Mouse (Mus musculus) ES-E14 (cell line): ENCODE data around the gene Rag1. TPM values are rescaled to one million over a fixed set of nuclear protein-coding genes. Genes with fewer than 3 reads are reported as not detected.

ENCODE experiments used
- DNase-seq: peaks from one replicate; pipeline ENCODE4 v3.0.0-alpha.2; 2013; ENCODE audit warnings: low read depth, low spot score
- H3K27ac ChIP-seq: 2 replicates; pipeline ENCODE4 v1.5.1; 2012; ENCODE audit warnings: low read depth, mild to moderate bottlenecking, low read length, moderate library complexity, mixed read lengths; ENCODE audit not compliant: poor library complexity, insufficient read depth, severe bottlenecking
- H3K36me3 ChIP-seq: 2 replicates; pipeline ENCODE4 v1.6.1; 2012; ENCODE audit warnings: mild to moderate bottlenecking, low read length, moderate library complexity, mixed read lengths; ENCODE audit not compliant: control insufficient read depth, poor library complexity, insufficient read depth, severe bottlenecking
- H3K4me1 ChIP-seq, 2 experiments: fragments of 150-350 bp in 1 of 2; sonication (generic) in 1 of 2; 2 replicates each; pipeline ENCODE4 v1.6.1; 2012; ENCODE audit warnings: low read length in 2 of 2, mild to moderate bottlenecking in 1 of 2, mixed read lengths in 1 of 2; ENCODE audit not compliant: control insufficient read depth in 2 of 2, insufficient read depth in 2 of 2, poor library complexity in 1 of 2
- H3K4me3 ChIP-seq, 2 experiments: fragments of 150-350 bp in 1 of 2; sonication (generic) in 1 of 2; 2 replicates each; pipeline ENCODE4 v1.5.1; 2012; ENCODE audit warnings: low read length in 2 of 2, low read depth in 1 of 2, mild to moderate bottlenecking in 1 of 2, mixed read lengths in 1 of 2; ENCODE audit not compliant: insufficient read depth in 1 of 2, poor library complexity in 1 of 2, severe bottlenecking in 1 of 2
- H3K9ac ChIP-seq: 2 replicates; pipeline ENCODE4 v1.6.1; 2012; ENCODE audit warnings: low read depth, mild to moderate bottlenecking, low read length, mixed read lengths; ENCODE audit not compliant: poor library complexity, insufficient read depth, severe bottlenecking
- H3K9me3 ChIP-seq: fragments of 150-350 bp; sonication (generic); 2 replicates; pipeline ENCODE4 v1.6.1; 2012; ENCODE audit warnings: low read depth, mild to moderate bottlenecking, low read length; ENCODE audit not compliant: control insufficient read depth, insufficient read depth
- CHD2 ChIP-seq: IDR thresholded peaks from 2 replicates; pipeline ENCODE4 v1.6.1; 2014; ENCODE audit warnings: mild to moderate bottlenecking, low read depth, low read length, inconsistent platforms
- HCFC1 ChIP-seq: IDR thresholded peaks from 2 replicates; pipeline ENCODE4 v1.6.1; 2012; ENCODE audit warnings: low read length, inconsistent platforms, borderline replicate concordance; ENCODE audit not compliant: insufficient read depth
- MAFK ChIP-seq: IDR thresholded peaks from 2 replicates; pipeline ENCODE4 v1.6.1; 2014; ENCODE audit warnings: mild to moderate bottlenecking, low read depth, low read length, inconsistent platforms; ENCODE audit not compliant: insufficient read depth
- ZC3H11A ChIP-seq: IDR thresholded peaks from 2 replicates; pipeline ENCODE4 v1.6.1; 2012; ENCODE audit warnings: low read depth, mild to moderate bottlenecking, inconsistent platforms, low read length, borderline replicate concordance
- ZNF384 ChIP-seq: IDR thresholded peaks from 2 replicates; pipeline ENCODE4 v1.6.1; 2012; ENCODE audit warnings: low read depth, low read length, inconsistent platforms
- in situ Hi-C, 2 experiments: fragments of 600-800 bp; cut with MboI; formaldehyde crosslinking; loops; one replicate each; pipeline ENCODE4 v1.15.1; 2025; ENCODE audit warnings: low sequenced_read_pairs in 2 of 2, inconsistent platforms in 1 of 2; ENCODE audit not compliant: unreplicated experiment in 2 of 2
- total RNA-seq: library from RNA; depleted of rRNA; stranded (reverse); fragments of 300-350 nt; gene quantifications from 2 replicates; pipeline ENCODE4 v1.2.3, GENCODE M21; 2012

Gene Rag1
- total RNA-seq, 1 experiment = not detected

GRCm38 (mm10) chr2:101665058-101665702 lies 15.9 kb upstream of the Rag1 start:
- H3K4me1 ChIP-seq = peaks cover 2 to 9% of the 10 kb centered on the region in 2 experiments; a peak in 2 of 4 replicates
- TF ChIP-seq ZNF384 (no peak), HCFC1 (no peak), ZC3H11A (peak; percentile 67; the same call in 1 of the 2 replicates), MAFK (no peak), CHD2 (no peak)
- DNase-seq = peak; percentile 69
- H3K36me3 ChIP-seq = no peaks in the 10 kb centered on the region
- no peak overlapping the region for H3K4me3 ChIP-seq
- in situ Hi-C loops = no loop called here
- H3K9ac ChIP-seq = no peak overlapping the region
- no peaks in the 10 kb centered on the region for H3K9me3 ChIP-seq
- H3K27ac ChIP-seq = no peak overlapping the region

- H3K4me3 ChIP-seq = no peak overlapping the region
- no peaks in the 10 kb centered on the region for H3K36me3 ChIP-seq
- H3K9ac ChIP-seq = no peak overlapping the region
- in situ Hi-C loops = no loop called here
- no peak for DNase-seq
- peaks cover 2% of the 10 kb centered on the region in 2 experiments; a peak in 2 of 4 replicates for H3K4me1 ChIP-seq
- H3K27ac ChIP-seq = no peak overlapping the region
- TF ChIP-seq HCFC1 = no peak
- TF ChIP-seq MAFK = no peak
- no peak for TF ChIP-seq CHD2
- TF ChIP-seq ZC3H11A = no peak
- TF ChIP-seq ZNF384 = no peak
- no peaks in the 10 kb centered on the region for H3K9me3 ChIP-seq
Observed at GRCm38 (mm10) chr2:101660536-101660935, 11.2 kb upstream of the Rag1 start.

- TF ChIP-seq HCFC1 (no peak), ZC3H11A (no peak), MAFK (no peak), CHD2 (no peak), ZNF384 (no peak)
- Histone ChIP-seq H3K4me1 (0 out of 4 replicates have a peak, but pooled peaks cover 0 to 2% of the 10 kb centered on the region in 2 experiments), H3K27ac (no peak overlapping the region), H3K9ac (no peak overlapping the region), H3K36me3 (no peaks in the 10 kb centered on the region), H3K9me3 (no peaks in the 10 kb centered on the region), H3K4me3 (peak overlapping the region in 1 of 2 experiments; percentile 11; a peak in 1 of 4 replicates)
- in situ Hi-C loops = no loop called here
- peak; percentile 42 for DNase-seq
Observed at GRCm38 (mm10) chr2:101652921-101653597, 3.8 kb upstream of the Rag1 start.

- H3K4me3 ChIP-seq = peak overlapping the region in 1 of 2 experiments; percentile 11; a peak in 1 of 4 replicates
- 0 out of 4 replicates have a peak, but pooled peaks cover 0 to 2% of the 10 kb centered on the region in 2 experiments for H3K4me1 ChIP-seq
- H3K9ac ChIP-seq = no peak overlapping the region
- in situ Hi-C loops = no loop called here
- no peaks in the 10 kb centered on the region for H3K9me3 ChIP-seq
- no peak overlapping the region for H3K27ac ChIP-seq
- DNase-seq = no peak
- TF ChIP-seq MAFK = no peak
- no peak for TF ChIP-seq CHD2
- TF ChIP-seq ZNF384 = no peak
- no peak for TF ChIP-seq HCFC1
- no peak for TF ChIP-seq ZC3H11A
- H3K36me3 ChIP-seq = no peaks in the 10 kb centered on the region
Observed at GRCm38 (mm10) chr2:101652204-101652920, 3.1 kb upstream of the Rag1 start.
